Mouse (Mus musculus): ENCODE results near the gene Spryd3. TPM values are rescaled to one million over a fixed set of nuclear protein-coding genes. Genes with fewer than 3 reads are reported as not detected.

Gene Spryd3
- polyA plus RNA-seq, 1 experiment from 2014 or later: 95.9 TPM

- Histone ChIP-seq H3K27me3 (ENCODE audit: control insufficient read depth, insufficient read depth, low read depth, low read length) (peaks cover 5% of the 10 kb centered on the region), H3K9ac (ENCODE audit: low read depth, low read length) (no peak within 1 kb of the TSS), H3K4me3 (ENCODE audit: low read depth, low read length) (no peak within 1 kb of the TSS), H3K27ac (ENCODE audit: low read length) (no peak within 1 kb of the TSS), H3K4me1 (ENCODE audit: control insufficient read depth, insufficient read depth, low read length) (no peaks in the 10 kb centered on the region), H3K36me3 (ENCODE audit: control insufficient read depth, insufficient read depth, low read length) (no peaks in the 10 kb centered on the region), H3K9me3 (replicated peaks; ENCODE audit: control insufficient read depth, low read length, poor library complexity, severe bottlenecking) (no peaks in the 10 kb centered on the region), H3K4me2 (ENCODE audit: low read length) (no peak within 1 kb of the TSS)
- no peak for ATAC-seq
- WGBS: 62% methylated on average over 20 of the region's 20 CpGs
Observed at GRCm38 (mm10) chr15:102150301-102151135, 14.5 kb upstream of the Spryd3 start, which contains the start of gene Soat2. TSS of gene Soat2 (plus strand) at chr15:102150526.

- H3K9ac ChIP-seq (ENCODE audit: low read depth, low read length): no peak overlapping the region
- ATAC-seq: no peak
- H3K27ac ChIP-seq (ENCODE audit: low read length): no peak overlapping the region
- no peaks in the 10 kb centered on the region for H3K36me3 ChIP-seq (ENCODE audit: control insufficient read depth, insufficient read depth, low read length)
- WGBS: 63% methylated on average over 4 of the region's 4 CpGs
- no peak overlapping the region for H3K4me3 ChIP-seq (ENCODE audit: low read depth, low read length)
- H3K4me2 ChIP-seq (ENCODE audit: low read length): no peak overlapping the region
- H3K27me3 ChIP-seq (ENCODE audit: control insufficient read depth, insufficient read depth, low read depth, low read length): peaks cover 14% of the 10 kb centered on the region
- H3K4me1 ChIP-seq (ENCODE audit: control insufficient read depth, insufficient read depth, low read length): no peaks in the 10 kb centered on the region
- H3K9me3 ChIP-seq (replicated peaks; ENCODE audit: control insufficient read depth, low read length, poor library complexity, severe bottlenecking): no peaks in the 10 kb centered on the region
Observed at GRCm38 (mm10) chr15:102149561-102149960, 13.5 kb upstream of the Spryd3 start.

GRCm38 (mm10) chr15:102147674-102148402 is 11.8 kb upstream of the Spryd3 start:
- no peaks in the 10 kb centered on the region for H3K9me3 ChIP-seq (replicated peaks; ENCODE audit: control insufficient read depth, low read length, poor library complexity, severe bottlenecking)
- no peak overlapping the region for H3K4me3 ChIP-seq (ENCODE audit: low read depth, low read length)
- H3K36me3 ChIP-seq (ENCODE audit: control insufficient read depth, insufficient read depth, low read length): no peaks in the 10 kb centered on the region
- no peak for ATAC-seq
- H3K4me2 ChIP-seq (ENCODE audit: low read length): no peak overlapping the region
- 0 out of 2 replicates have a peak overlapping the region, but pooled peaks have one; percentile 30 for H3K9ac ChIP-seq (ENCODE audit: low read depth, low read length)
- H3K4me1 ChIP-seq (ENCODE audit: control insufficient read depth, insufficient read depth, low read length): peaks cover 3% of the 10 kb centered on the region; the same call in 1 of the 2 replicates
- WGBS: 65% methylated on average over 16 of the region's 16 CpGs
- H3K27ac ChIP-seq (ENCODE audit: low read length): no peak overlapping the region
- H3K27me3 ChIP-seq (ENCODE audit: control insufficient read depth, insufficient read depth, low read depth, low read length): peaks cover 25% of the 10 kb centered on the region

- no peaks in the 10 kb centered on the region for H3K9me3 ChIP-seq (replicated peaks; ENCODE audit: control insufficient read depth, low read length, poor library complexity, severe bottlenecking)
- no peaks in the 10 kb centered on the region for H3K36me3 ChIP-seq (ENCODE audit: control insufficient read depth, insufficient read depth, low read length)
- ATAC-seq: no peak; the same call in 1 of the 2 replicates
- peaks cover 25% of the 10 kb centered on the region for H3K27me3 ChIP-seq (ENCODE audit: control insufficient read depth, insufficient read depth, low read depth, low read length)
- no peak overlapping the region for H3K27ac ChIP-seq (ENCODE audit: low read length)
- H3K4me3 ChIP-seq (ENCODE audit: low read depth, low read length): no peak overlapping the region
- H3K4me2 ChIP-seq (ENCODE audit: low read length): no peak overlapping the region
- peaks cover 3% of the 10 kb centered on the region; the same call in 1 of the 2 replicates for H3K4me1 ChIP-seq (ENCODE audit: control insufficient read depth, insufficient read depth, low read length)
- no peak overlapping the region for H3K9ac ChIP-seq (ENCODE audit: low read depth, low read length)
- 0% methylated on average over 1 of the region's 1 CpGs for WGBS
Observed at GRCm38 (mm10) chr15:102146882-102147281, 10.8 kb upstream of the Spryd3 start.

GRCm38 (mm10) chr15:102146089-102146488 is 10.1 kb upstream of the Spryd3 start:
- no peak overlapping the region for H3K27ac ChIP-seq (ENCODE audit: low read length)
- WGBS: 90% methylated on average over 5 of the region's 5 CpGs
- no peak overlapping the region for H3K4me2 ChIP-seq (ENCODE audit: low read length)
- peaks cover 29% of the 10 kb centered on the region for H3K27me3 ChIP-seq (ENCODE audit: control insufficient read depth, insufficient read depth, low read depth, low read length)
- peaks cover 3% of the 10 kb centered on the region; the same call in 1 of the 2 replicates for H3K4me1 ChIP-seq (ENCODE audit: control insufficient read depth, insufficient read depth, low read length)
- no peaks in the 10 kb centered on the region for H3K36me3 ChIP-seq (ENCODE audit: control insufficient read depth, insufficient read depth, low read length)
- H3K9ac ChIP-seq (ENCODE audit: low read depth, low read length): no peak overlapping the region
- no peaks in the 10 kb centered on the region for H3K9me3 ChIP-seq (replicated peaks; ENCODE audit: control insufficient read depth, low read length, poor library complexity, severe bottlenecking)
- ATAC-seq: no peak
- no peak overlapping the region for H3K4me3 ChIP-seq (ENCODE audit: low read depth, low read length)

GRCm38 (mm10) chr15:102145330-102145729 is 9.3 kb upstream of the Spryd3 start:
- Histone ChIP-seq H3K9me3 (replicated peaks; ENCODE audit: control insufficient read depth, low read length, poor library complexity, severe bottlenecking) (no peaks in the 10 kb centered on the region), H3K4me3 (ENCODE audit: low read depth, low read length) (no peak overlapping the region), H3K4me1 (ENCODE audit: control insufficient read depth, insufficient read depth, low read length) (peaks cover 3% of the 10 kb centered on the region; the same call in 1 of the 2 replicates), H3K36me3 (ENCODE audit: control insufficient read depth, insufficient read depth, low read length) (no peaks in the 10 kb centered on the region), H3K9ac (ENCODE audit: low read depth, low read length) (no peak overlapping the region), H3K27ac (ENCODE audit: low read length) (no peak overlapping the region), H3K4me2 (ENCODE audit: low read length) (no peak overlapping the region), H3K27me3 (ENCODE audit: control insufficient read depth, insufficient read depth, low read depth, low read length) (peaks cover 29% of the 10 kb centered on the region)
- 92% methylated on average over 10 of the region's 10 CpGs for WGBS
- no peak for ATAC-seq

- Histone ChIP-seq H3K9me3 (replicated peaks; ENCODE audit: control insufficient read depth, low read length, poor library complexity, severe bottlenecking) (no peaks in the 10 kb centered on the region), H3K27ac (ENCODE audit: low read length) (no peak overlapping the region), H3K4me1 (ENCODE audit: control insufficient read depth, insufficient read depth, low read length) (peaks cover 3% of the 10 kb centered on the region; the same call in 1 of the 2 replicates), H3K27me3 (ENCODE audit: control insufficient read depth, insufficient read depth, low read depth, low read length) (peaks cover 29% of the 10 kb centered on the region), H3K4me3 (ENCODE audit: low read depth, low read length) (peak overlapping the region; percentile 12; the same call in 1 of the 2 replicates), H3K4me2 (ENCODE audit: low read length) (peak overlapping the region; percentile 34), H3K9ac (ENCODE audit: low read depth, low read length) (peak overlapping the region; percentile 30; the same call in 1 of the 2 replicates), H3K36me3 (ENCODE audit: control insufficient read depth, insufficient read depth, low read length) (no peaks in the 10 kb centered on the region)
- no peak for ATAC-seq
- 10% methylated on average over 19 of the region's 19 CpGs for WGBS
Observed at GRCm38 (mm10) chr15:102144726-102145125, 8.7 kb upstream of the Spryd3 start.

GRCm38 (mm10) chr15:102144274-102144711 is 8.3 kb upstream of the Spryd3 start, which contains the start of gene Igfbp6:
TSS of gene Igfbp6 (plus strand) at chr15:102144362.
- Histone ChIP-seq H3K27ac (ENCODE audit: low read length) (no peak within 1 kb of the TSS), H3K4me1 (ENCODE audit: control insufficient read depth, insufficient read depth, low read length) (peaks cover 3% of the 10 kb centered on the region; the same call in 1 of the 2 replicates), H3K9me3 (replicated peaks; ENCODE audit: control insufficient read depth, low read length, poor library complexity, severe bottlenecking) (no peaks in the 10 kb centered on the region), H3K4me3 (ENCODE audit: low read depth, low read length) (peak within 1 kb of the TSS; percentile 12; the same call in 1 of the 2 replicates), H3K9ac (ENCODE audit: low read depth, low read length) (peak within 1 kb of the TSS; percentile 30; the same call in 1 of the 2 replicates), H3K36me3 (ENCODE audit: control insufficient read depth, insufficient read depth, low read length) (no peaks in the 10 kb centered on the region), H3K4me2 (ENCODE audit: low read length) (peak within 1 kb of the TSS; percentile 34), H3K27me3 (ENCODE audit: control insufficient read depth, insufficient read depth, low read depth, low read length) (peaks cover 29% of the 10 kb centered on the region)
- no peak for ATAC-seq
- 4% methylated on average over 22 of the region's 22 CpGs for WGBS

Measured in midbrain, embryonic 16.5 days (tissue).